Mouse (Mus musculus) macrophage (primary cell): ENCODE measurements around the gene Pwwp2b. TPM values are rescaled to one million over a fixed set of nuclear protein-coding genes. Genes with fewer than 3 reads are reported as not detected.

Experiments used
- H3K27ac ChIP-seq: fragments of 350-480 bp; formaldehyde crosslinking; 2 replicates; pipeline ENCODE4 v1.9.0; 2021
- H3K36me3 ChIP-seq: fragments of 350-480 bp; formaldehyde crosslinking; 2 replicates; pipeline ENCODE4 v1.9.0; 2021; ENCODE audit errors: inconsistent target
- H3K4me3 ChIP-seq: fragments of 350-480 bp; formaldehyde crosslinking; 2 replicates; pipeline ENCODE4 v1.9.0; 2021; ENCODE audit errors: inconsistent target
- H3K79me2 ChIP-seq: fragments of 350-480 bp; formaldehyde crosslinking; 2 replicates; pipeline ENCODE4 v1.9.0; 2021; ENCODE audit errors: inconsistent target
- WGBS: methylation state at CpG from one replicate; pipeline ENCODE4 v1.1.7; 2026; ENCODE audit warnings: inconsistent platforms; ENCODE audit not compliant: missing documents; 5-methylcytosine and 5-hydroxymethylcytosine counted together
- polyA plus RNA-seq: library from polyadenylated mRNA; stranded (reverse); fragments of 250-400 nt; gene quantifications from 3 replicates; pipeline ENCODE4 v1.2.4, GENCODE M21; 2018; ENCODE audit warnings: inconsistent platforms
- total RNA-seq, 78 experiments: library from RNA; depleted of rRNA; stranded (reverse); fragments of 250-400 nt; gene quantifications; 1 replicate in 9 of 78; 2 replicates in 24 of 78; 3 replicates in 43 of 78; 4 replicates in 2 of 78; pipeline ENCODE4 v1.2.4; 2018; ENCODE audit warnings: inconsistent platforms in 56 of 78

Pwwp2b gene
- 100 to 1,000 TPM in 1 of 26 experiments, 10 to 100 TPM in 25; 20.0 to 106 (median 39.1) TPM for total RNA-seq (2018; cell fraction: chromatin; rRNA removed)
- total RNA-seq (2018; cell fraction: cytosol; rRNA removed), result 10 to 100 TPM; 12.0 to 39.3 (median 24.7) TPM
- total RNA-seq (2018; cell fraction: nucleus; rRNA removed), result 10 to 100 TPM; 13.7 to 86.6 (median 34.0) TPM
- 25.2 to 32.3 TPM (median 28.0 TPM) in 3 replicates for polyA plus RNA-seq

GRCm38 (mm10) chr7:139247881-139248614, at the start of gene Pwwp2b:
Pwwp2b (plus strand) TSS chr7:139248482.
- H3K36me3 ChIP-seq, result no peaks in the 10 kb centered on the region
- H3K27ac ChIP-seq, result peak within 1 kb of the TSS; percentile 93
- WGBS, result under 1% methylated on average over 62 of the region's 72 CpGs
- H3K4me3 ChIP-seq, result peak within 1 kb of the TSS; percentile 84
- H3K79me2 ChIP-seq, result peaks cover 47% of the 10 kb centered on the region

GRCm38 (mm10) chr7:139200108-139200507, 48.2 kb upstream of the Pwwp2b start:
- H3K36me3 ChIP-seq, result no peaks in the 10 kb centered on the region
- no peak overlapping the region for H3K27ac ChIP-seq
- no peaks in the 10 kb centered on the region for H3K79me2 ChIP-seq
- WGBS, result 34% methylated on average over 7 of the region's 7 CpGs
- no peak overlapping the region for H3K4me3 ChIP-seq

- Histone ChIP-seq H3K27ac (no peak overlapping the region), H3K36me3 (no peaks in the 10 kb centered on the region), H3K4me3 (no peak overlapping the region), H3K79me2 (no peaks in the 10 kb centered on the region)
- 30% methylated on average over 5 of the region's 6 CpGs for WGBS
Measured at GRCm38 (mm10) chr7:139201209-139201608, 47.1 kb upstream of the Pwwp2b start.

GRCm38 (mm10) chr7:139208023-139208772, 40.1 kb upstream of the Pwwp2b start:
- Histone ChIP-seq H3K79me2 (no peaks in the 10 kb centered on the region), H3K4me3 (no peak overlapping the region), H3K36me3 (no peaks in the 10 kb centered on the region), H3K27ac (peak overlapping the region; percentile 18)
- 14% methylated on average over 7 of the region's 7 CpGs for WGBS

- WGBS, result 95% methylated on average over 4 of the region's 4 CpGs
- no peaks in the 10 kb centered on the region for H3K79me2 ChIP-seq
- no peak overlapping the region for H3K4me3 ChIP-seq
- H3K27ac ChIP-seq, result peak overlapping the region; percentile 18
- H3K36me3 ChIP-seq, result no peaks in the 10 kb centered on the region
Measured at GRCm38 (mm10) chr7:139208773-139209095, 39.5 kb upstream of the Pwwp2b start.

- Histone ChIP-seq H3K4me3 (no peak overlapping the region), H3K79me2 (no peaks in the 10 kb centered on the region), H3K36me3 (no peaks in the 10 kb centered on the region), H3K27ac (peak overlapping the region; percentile 89)
- 97% methylated on average over 6 of the region's 6 CpGs for WGBS
Measured at GRCm38 (mm10) chr7:139211761-139212160, 36.5 kb upstream of the Pwwp2b start.

- no peaks in the 10 kb centered on the region for H3K36me3 ChIP-seq
- H3K27ac ChIP-seq, result peak within 1 kb of the TSS; percentile 89
- WGBS, result 1% methylated on average over 52 of the region's 53 CpGs
- H3K4me3 ChIP-seq, result peak within 1 kb of the TSS; percentile 37
- no peaks in the 10 kb centered on the region for H3K79me2 ChIP-seq
Measured at GRCm38 (mm10) chr7:139212754-139213745, 35.2 kb upstream of the Pwwp2b start, which contains the start of the genes Lrrc27 and Stk32c. Lrrc27 (plus strand) TSS chr7:139212988. Stk32c (minus strand) TSS chr7:139213307.

GRCm38 (mm10) chr7:139213751-139214150, 34.5 kb upstream of the Pwwp2b start:
- H3K79me2 ChIP-seq, result no peaks in the 10 kb centered on the region
- H3K36me3 ChIP-seq, result no peaks in the 10 kb centered on the region
- peak overlapping the region; percentile 57 for H3K27ac ChIP-seq
- peak overlapping the region; percentile 33 for H3K4me3 ChIP-seq
- 63% methylated on average over 3 of the region's 3 CpGs for WGBS

GRCm38 (mm10) chr7:139214160-139214559, 34.1 kb upstream of the Pwwp2b start:
- no peaks in the 10 kb centered on the region for H3K36me3 ChIP-seq
- no peak overlapping the region for H3K4me3 ChIP-seq
- no peaks in the 10 kb centered on the region for H3K79me2 ChIP-seq
- WGBS, result 54% methylated on average over 3 of the region's 3 CpGs
- no peak overlapping the region for H3K27ac ChIP-seq

GRCm38 (mm10) chr7:139214596-139215340, 33.5 kb upstream of the Pwwp2b start:
- Histone ChIP-seq H3K79me2 (no peaks in the 10 kb centered on the region), H3K27ac (no peak overlapping the region), H3K4me3 (no peak overlapping the region), H3K36me3 (no peaks in the 10 kb centered on the region)
- WGBS, result 93% methylated on average over 13 of the region's 14 CpGs

- 88% methylated on average over 1 of the region's 1 CpGs for WGBS
- Histone ChIP-seq H3K27ac (no peak overlapping the region), H3K36me3 (no peaks in the 10 kb centered on the region), H3K4me3 (no peak overlapping the region), H3K79me2 (no peaks in the 10 kb centered on the region)
Measured at GRCm38 (mm10) chr7:139215516-139215915, 32.8 kb upstream of the Pwwp2b start.

GRCm38 (mm10) chr7:139215946-139216345, 32.3 kb upstream of the Pwwp2b start:
- Histone ChIP-seq H3K79me2 (no peaks in the 10 kb centered on the region), H3K27ac (no peak overlapping the region), H3K36me3 (no peaks in the 10 kb centered on the region), H3K4me3 (no peak overlapping the region)
- WGBS, result 94% methylated on average over 6 of the region's 7 CpGs

- Histone ChIP-seq H3K4me3 (no peak overlapping the region), H3K79me2 (no peaks in the 10 kb centered on the region), H3K27ac (no peak overlapping the region), H3K36me3 (no peaks in the 10 kb centered on the region)
- WGBS, result 98% methylated on average over 9 of the region's 9 CpGs
Measured at GRCm38 (mm10) chr7:139216464-139216863, 31.8 kb upstream of the Pwwp2b start.
